Mouse (Mus musculus) olfactory bulb, adult 2 months (tissue): ENCODE measurements around the gene Fcer2a. TPM values are rescaled to one million over a fixed set of nuclear protein-coding genes. Genes with fewer than 3 reads are reported as not detected.

Experiments used
- H3K27ac ChIP-seq: fragments of 200-500 bp; 2 replicates; pipeline ENCODE4 v1.5.1; 2012; ENCODE audit warnings: low read depth, low read length; ENCODE audit not compliant: insufficient read depth
- H3K4me1 ChIP-seq: fragments of 200-500 bp; 2 replicates; pipeline ENCODE4 v1.6.1; 2012; ENCODE audit warnings: low read length; ENCODE audit not compliant: control insufficient read depth, insufficient read depth
- H3K4me3 ChIP-seq: fragments of 200-500 bp; 2 replicates; pipeline ENCODE4 v1.5.1; 2012; ENCODE audit warnings: mild to moderate bottlenecking, low read depth, low read length, moderate library complexity; ENCODE audit not compliant: insufficient read depth
- CTCF ChIP-seq: fragments of 200-500 bp; IDR thresholded peaks from 2 replicates; pipeline ENCODE4 v1.5.1; 2012; ENCODE audit warnings: low read depth, mild to moderate bottlenecking, low read length, moderate library complexity; ENCODE audit not compliant: insufficient read depth
- POLR2A ChIP-seq: fragments of 200-500 bp; IDR thresholded peaks from 2 replicates; pipeline ENCODE4 v1.6.1; 2012; ENCODE audit warnings: mild to moderate bottlenecking, low read depth, low read length, moderate library complexity; ENCODE audit not compliant: insufficient read depth
- WGBS: fragments of 180-500 bp; shearing (Covaris S2); methylation state at CpG from one replicate; pipeline ENCODE4 v1.1.7; 2018; 5-methylcytosine and 5-hydroxymethylcytosine counted together
- polyA plus RNA-seq: library from polyadenylated mRNA; stranded (reverse); fragments of >200 nt; gene quantifications from 2 replicates; pipeline ENCODE4 v1.2.4, GENCODE M21; 2012; ENCODE audit warnings: low replicate concordance; ENCODE audit not compliant: missing spikeins, insufficient read depth, insufficient read length

The Fcer2a gene
- polyA plus RNA-seq: not detected in 2 replicates

DNA sequence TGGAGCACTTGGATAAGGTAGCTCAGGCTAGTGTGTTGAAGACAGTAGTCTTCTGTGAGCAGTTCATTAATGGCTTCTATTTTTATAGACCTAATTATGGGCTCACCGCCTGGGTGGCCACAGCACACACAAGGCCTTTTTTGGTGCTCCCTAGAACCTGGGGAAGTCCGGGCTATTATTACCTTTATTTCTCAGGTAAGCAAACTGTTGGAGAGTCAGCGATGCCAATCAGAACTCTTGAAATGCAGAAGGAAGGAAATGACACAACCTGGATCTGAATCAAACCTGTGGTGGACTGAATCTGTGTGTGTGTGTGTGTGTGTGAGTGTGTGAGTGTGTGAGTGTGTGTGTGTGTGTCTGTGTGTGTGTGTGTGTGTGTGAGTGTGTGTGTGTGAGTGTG is at the start of gene Fcer2a:
TSS of gene Fcer2a (minus strand) at position 55 of the 400 bp plus-strand sequence.
- Histone ChIP-seq H3K4me1 (no peaks in the 10 kb centered on the region), H3K27ac (no peak within 1 kb of the TSS), H3K4me3 (no peak within 1 kb of the TSS)
- 78% methylated on average over 3 of the region's 3 CpGs for WGBS
- no peak for TF ChIP-seq POLR2A
- TF ChIP-seq CTCF: no peak

DNA sequence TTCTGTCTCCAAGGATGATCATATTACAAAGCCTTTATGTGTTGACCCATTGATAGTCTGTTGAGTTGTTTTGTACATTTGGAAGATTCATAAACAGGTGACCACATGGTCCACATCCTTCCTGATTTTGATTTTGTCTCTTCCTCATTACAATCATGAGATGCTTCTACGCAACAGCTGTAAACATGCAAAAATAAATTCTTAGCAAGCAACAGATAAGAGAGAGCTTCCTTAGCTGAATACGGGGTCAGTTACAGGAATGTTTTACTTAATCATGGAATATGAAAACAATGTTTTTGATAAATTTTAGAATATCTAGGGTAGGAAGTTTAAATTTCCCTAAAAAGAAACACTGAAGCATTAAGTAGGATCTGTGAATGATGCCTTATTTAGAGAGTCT is 43.0 kb upstream of the Fcer2a start:
- Histone ChIP-seq H3K4me1 (no peaks in the 10 kb centered on the region), H3K27ac (no peak overlapping the region), H3K4me3 (no peak overlapping the region)
- WGBS: 89% methylated on average over 2 of the region's 2 CpGs
- TF ChIP-seq CTCF (no peak), POLR2A (no peak)

DNA sequence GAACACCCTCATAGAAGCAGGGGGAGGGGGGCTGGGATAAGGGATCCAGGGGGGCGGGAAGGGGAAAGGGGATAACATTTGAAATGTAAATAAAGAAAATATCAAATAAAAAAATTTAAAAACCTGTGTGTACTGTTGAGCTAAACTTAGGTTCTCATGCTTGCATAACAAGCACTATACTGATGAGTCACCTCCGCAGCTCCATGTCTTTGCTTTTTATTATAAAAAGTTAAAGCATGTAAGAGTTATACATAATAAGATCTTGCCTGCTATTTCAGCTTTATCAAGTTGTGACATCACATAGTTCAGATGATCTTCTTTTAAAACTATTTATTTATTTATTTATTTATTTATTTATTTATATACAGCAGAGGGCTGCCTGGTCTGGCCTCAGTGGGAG is 41.6 kb upstream of the Fcer2a start:
- no peaks in the 10 kb centered on the region for H3K4me1 ChIP-seq
- no peak overlapping the region for H3K27ac ChIP-seq
- no peak overlapping the region for H3K4me3 ChIP-seq
- WGBS: 89% methylated on average over 2 of the region's 2 CpGs
- TF ChIP-seq POLR2A (no peak), CTCF (no peak)

DNA sequence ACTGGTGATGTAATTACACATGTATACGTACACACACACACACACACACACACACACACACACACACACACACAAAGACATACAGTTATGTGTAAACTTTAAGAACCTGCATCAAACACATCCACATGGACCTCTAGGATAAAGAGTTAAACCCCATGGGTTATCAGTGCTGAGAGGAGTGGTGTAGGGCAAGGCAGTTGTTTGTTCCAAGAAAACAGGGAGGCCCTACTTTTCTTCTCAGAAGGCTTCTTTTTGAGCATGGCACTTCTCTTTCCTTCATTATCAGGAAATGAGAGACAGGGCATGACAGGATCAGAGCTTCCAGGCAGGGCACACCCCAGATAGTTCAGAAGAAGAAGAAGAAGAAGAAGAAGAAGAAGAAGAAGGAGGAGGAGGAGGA is 40.1 kb upstream of the Fcer2a start:
- WGBS: 39% methylated on average over 1 of the region's 1 CpGs
- H3K4me1 ChIP-seq: no peaks in the 10 kb centered on the region
- H3K27ac ChIP-seq: no peak overlapping the region
- TF ChIP-seq POLR2A: no peak
- no peak for TF ChIP-seq CTCF
- no peak overlapping the region for H3K4me3 ChIP-seq

DNA sequence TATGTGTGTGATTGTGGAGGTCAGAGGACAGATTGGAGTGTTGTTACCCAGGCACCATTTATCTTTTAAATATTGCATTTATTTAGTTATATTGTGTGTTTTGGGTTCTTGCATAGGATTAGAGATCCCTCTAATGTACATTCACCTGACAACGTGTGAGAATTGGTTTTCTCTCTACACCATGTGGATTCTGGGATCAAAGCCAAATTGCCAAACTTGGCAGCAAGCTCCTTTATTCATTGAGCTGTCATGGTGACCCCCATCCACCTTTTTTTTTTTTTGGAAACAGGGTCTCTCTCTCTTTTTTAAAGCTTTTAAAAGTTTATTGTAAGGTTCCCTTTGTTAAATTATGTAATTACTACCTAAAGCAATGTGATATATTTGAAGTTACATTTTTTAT is 27.1 kb upstream of the Fcer2a start:
- Histone ChIP-seq H3K27ac (no peak overlapping the region), H3K4me1 (peaks cover 2% of the 10 kb centered on the region; the same call in 1 of the 2 replicates), H3K4me3 (no peak overlapping the region)
- 5% methylated on average over 1 of the region's 1 CpGs for WGBS
- TF ChIP-seq CTCF (no peak), POLR2A (no peak)

DNA sequence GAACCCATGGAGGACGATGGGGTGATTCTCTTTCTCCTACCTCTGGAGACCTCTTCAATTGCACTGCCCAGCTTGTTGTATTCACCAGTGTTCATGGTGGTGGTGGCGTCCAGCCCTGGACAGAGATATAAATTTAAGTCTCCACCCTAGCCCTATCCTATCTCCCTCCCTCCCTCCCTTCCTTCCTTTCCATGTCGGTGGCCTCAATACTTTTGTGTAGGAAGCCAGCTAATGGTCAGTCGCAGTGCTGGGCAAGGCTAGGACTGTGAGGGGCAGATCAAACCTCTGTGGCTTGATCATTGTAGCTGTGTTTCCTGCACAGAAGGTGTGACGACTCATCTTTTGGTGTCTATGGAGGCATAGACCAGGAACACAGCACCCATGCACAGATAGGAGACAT is 26.6 kb upstream of the Fcer2a start, which contains the start of gene Clec4g:
TSS of gene Clec4g (minus strand) at position 101 of the 400 bp plus-strand sequence.
- Histone ChIP-seq H3K4me1 (peaks cover 2% of the 10 kb centered on the region; the same call in 1 of the 2 replicates), H3K4me3 (no peak within 1 kb of the TSS), H3K27ac (no peak within 1 kb of the TSS)
- TF ChIP-seq POLR2A (no peak), CTCF (no peak)
- 67% methylated on average over 5 of the region's 5 CpGs for WGBS

DNA sequence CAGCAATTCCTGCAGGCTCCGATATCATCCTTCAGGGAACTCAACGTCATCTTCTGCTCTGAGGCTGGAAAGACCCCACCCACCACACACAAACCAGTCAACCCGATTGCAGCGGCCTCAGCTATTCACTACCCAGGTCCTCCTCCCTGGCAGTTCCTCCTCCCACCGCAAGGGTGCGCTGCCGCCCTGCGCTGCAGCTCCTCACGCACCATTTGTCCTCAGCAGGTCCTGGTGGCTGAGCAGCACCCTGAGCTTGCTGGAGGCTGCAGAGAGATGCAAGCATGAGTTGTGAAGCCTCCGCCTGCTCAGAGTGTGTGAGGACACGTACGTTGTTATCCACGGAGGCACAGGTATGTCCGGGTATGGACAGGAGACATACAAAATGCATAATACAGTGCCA is 24.6 kb upstream of the Fcer2a start:
- 17% methylated on average over 14 of the region's 14 CpGs for WGBS
- Histone ChIP-seq H3K4me1 (peaks cover 2% of the 10 kb centered on the region; the same call in 1 of the 2 replicates), H3K27ac (no peak overlapping the region), H3K4me3 (no peak overlapping the region)
- TF ChIP-seq POLR2A (no peak), CTCF (peak; percentile 69)

DNA sequence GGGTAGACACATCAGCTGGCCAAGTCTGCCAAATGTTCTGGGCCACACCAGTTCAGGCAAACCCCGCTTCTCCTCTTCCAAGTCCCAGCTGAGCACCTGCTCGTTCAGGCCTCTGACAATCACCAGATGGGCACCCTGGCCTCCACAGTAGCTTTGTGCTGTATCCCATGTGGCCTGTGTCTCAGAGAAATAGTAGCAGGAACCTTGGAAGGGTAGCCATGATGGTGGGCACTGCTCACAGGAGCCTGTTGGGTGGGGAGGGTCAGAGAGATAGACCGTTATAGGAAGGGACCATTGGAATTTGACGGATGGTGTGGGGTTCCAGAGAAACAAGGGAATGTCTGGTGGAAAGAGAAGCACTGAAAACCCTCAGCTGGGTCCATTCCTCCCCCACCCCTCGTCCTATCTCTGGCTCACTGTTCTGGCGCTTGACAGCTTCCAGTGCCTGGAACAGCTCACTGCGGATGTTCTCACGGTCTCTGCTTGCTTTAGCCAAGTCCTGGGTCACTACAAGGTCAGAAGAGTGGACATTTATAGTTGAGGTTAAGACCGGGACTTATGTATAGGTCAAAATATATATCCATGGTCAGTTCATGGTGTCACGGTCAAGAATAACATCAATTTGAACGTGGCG is 23.5 kb upstream of the Fcer2a start:
- TF ChIP-seq POLR2A (no peak), CTCF (no peak)
- H3K27ac ChIP-seq: no peak overlapping the region
- 86% methylated on average over 12 of the region's 12 CpGs for whole genome bisulfite sequencing
- H3K4me1 ChIP-seq: peaks cover 2% of the 10 kb centered on the region; the same call in 1 of the 2 replicates
- H3K4me3 ChIP-seq: no peak overlapping the region

DNA sequence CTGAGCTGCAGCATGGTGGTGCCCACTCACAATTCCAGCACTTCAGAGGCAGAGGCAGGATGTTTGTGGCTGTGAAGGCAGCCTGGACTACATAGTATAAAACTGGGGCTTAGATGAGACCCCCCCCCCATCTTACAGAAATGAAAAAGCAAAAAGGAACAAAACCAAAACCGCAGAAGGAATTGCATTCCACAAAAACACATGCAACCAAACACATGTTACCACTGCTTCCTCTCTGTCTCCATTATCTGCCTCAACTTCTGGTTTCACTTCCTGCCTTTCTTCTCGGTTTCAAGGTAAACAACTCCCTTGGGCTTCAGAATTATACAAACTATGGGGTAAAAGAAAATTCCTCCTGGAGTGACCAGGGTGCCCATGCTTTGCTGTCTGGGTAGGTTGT is 17.7 kb upstream of the Fcer2a start:
- H3K27ac ChIP-seq: no peak overlapping the region
- no peak overlapping the region for H3K4me3 ChIP-seq
- H3K4me1 ChIP-seq: no peaks in the 10 kb centered on the region
- TF ChIP-seq CTCF (no peak), POLR2A (no peak)
- 61% methylated on average over 2 of the region's 2 CpGs for WGBS
